Mouse (Mus musculus): ENCODE results near the gene Fbf1.
"Not testable (repeated sequence)": the region's sequence is repeated elsewhere in the genome, so short reads cannot be mapped to it uniquely, and the experiment has no call there.

Fbf1 gene

GRCm38 (mm10) chr11:116134171-116134570, 33.8 kb downstream of the Fbf1 start:
- in situ Hi-C loops (cut with MboI, MseI), result loop anchor here (5.0 kb wide), 1 partner anchor 57 kb away; the partner anchor contains the start of gene Unc13d

- in situ Hi-C loops (cut with MboI, MseI), result loop anchor here (5.0 kb wide), 1 partner anchor 56 kb away; the partner anchor contains the start of gene Unc13d
These were observed 34.5 kb downstream of the Fbf1 start for GRCm38 (mm10) chr11:116133497-116133896.

GRCm38 (mm10) chr11:116132366-116133333, 35.3 kb downstream of the Fbf1 start:
- in situ Hi-C loops (cut with MboI, MseI), result loop anchor here (5.0 kb wide), 1 partner anchor 55 kb away; the partner anchor contains the start of gene Unc13d

GRCm38 (mm10) chr11:116131349-116132170, 36.4 kb downstream of the Fbf1 start:
- in situ Hi-C loops (cut with MboI, MseI), result loop anchor here (5.0 kb wide), 1 partner anchor 54 kb away; the partner anchor contains the start of gene Unc13d

- in situ Hi-C loops (cut with MboI, MseI), result loop anchor here (5.0 kb wide), 1 partner anchor 53 kb away; the partner anchor contains the start of gene Unc13d
These were observed 37.3 kb downstream of the Fbf1 start, which contains the start of gene Trim65 for GRCm38 (mm10) chr11:116130488-116131205. TSS of gene Trim65 (minus strand) at chr11:116131128.

- in situ Hi-C loops (cut with MboI, MseI), result loop anchor here (5.0 kb wide), 1 partner anchor 53 kb away; the partner anchor contains the start of gene Unc13d
These were observed 37.9 kb downstream of the Fbf1 start for GRCm38 (mm10) chr11:116129993-116130487.

GRCm38 (mm10) chr11:116129091-116129790, 38.7 kb downstream of the Fbf1 start:
- in situ Hi-C loops (cut with MboI, MseI), result no loop called here

GRCm38 (mm10) chr11:116127986-116128385, 40.0 kb downstream of the Fbf1 start:
- in situ Hi-C loops (cut with MboI, MseI), result no loop called here

- in situ Hi-C loops (cut with MboI, MseI), result no loop called here
These were observed 40.6 kb downstream of the Fbf1 start, which contains the start of gene Trim47 for GRCm38 (mm10) chr11:116127156-116127980. TSS of gene Trim47 (minus strand) at chr11:116127210.

- in situ Hi-C loops (cut with MboI, MseI), result no loop called here
These were observed 41.7 kb downstream of the Fbf1 start for GRCm38 (mm10) chr11:116126261-116126660.

GRCm38 (mm10) chr11:116121731-116122245, 46.2 kb downstream of the Fbf1 start:
- in situ Hi-C loops (cut with MboI, MseI), result not testable (repeated sequence)

- in situ Hi-C loops (cut with MboI, MseI), result loop anchor here (10.0 kb wide), 1 partner anchor 337 kb away; no protein-coding TSS in a partner anchor
These were observed 50.1 kb downstream of the Fbf1 start for GRCm38 (mm10) chr11:116117819-116118218.

GRCm38 (mm10) chr11:116117241-116117640, 50.7 kb downstream of the Fbf1 start:
- in situ Hi-C loops (cut with MboI, MseI), result loop anchor here (10.0 kb wide), 1 partner anchor 338 kb away; no protein-coding TSS in a partner anchor

GRCm38 (mm10) chr11:116111611-116112203, 56.3 kb downstream of the Fbf1 start:
- in situ Hi-C loops (cut with MboI, MseI), result loop anchor here (10.0 kb wide), 1 partner anchor 343 kb away; no protein-coding TSS in a partner anchor

- in situ Hi-C loops (cut with MboI, MseI), result loop anchor here (10.0 kb wide), 1 partner anchor 344 kb away; no protein-coding TSS in a partner anchor
These were observed 56.9 kb downstream of the Fbf1 start for GRCm38 (mm10) chr11:116111067-116111466.

- in situ Hi-C loops (cut with MboI, MseI), result loop anchor here (10.0 kb wide), 1 partner anchor 344 kb away; no protein-coding TSS in a partner anchor
These were observed 57.4 kb downstream of the Fbf1 start for GRCm38 (mm10) chr11:116110540-116110939.

GRCm38 (mm10) chr11:116110131-116110530, 57.8 kb downstream of the Fbf1 start:
- in situ Hi-C loops (cut with MboI, MseI), result loop anchor here (10.0 kb wide), 1 partner anchor 345 kb away; no protein-coding TSS in a partner anchor

All from T-helper 2 cell (primary cell).